Mouse (Mus musculus) cerebellum, adult 8-10 months (tissue): ENCODE data around the gene Slc6a2.

Experiments used
- DNase-seq: peaks from one replicate; pipeline ENCODE4 v3.0.0; 2022

The Slc6a2 gene

DNA sequence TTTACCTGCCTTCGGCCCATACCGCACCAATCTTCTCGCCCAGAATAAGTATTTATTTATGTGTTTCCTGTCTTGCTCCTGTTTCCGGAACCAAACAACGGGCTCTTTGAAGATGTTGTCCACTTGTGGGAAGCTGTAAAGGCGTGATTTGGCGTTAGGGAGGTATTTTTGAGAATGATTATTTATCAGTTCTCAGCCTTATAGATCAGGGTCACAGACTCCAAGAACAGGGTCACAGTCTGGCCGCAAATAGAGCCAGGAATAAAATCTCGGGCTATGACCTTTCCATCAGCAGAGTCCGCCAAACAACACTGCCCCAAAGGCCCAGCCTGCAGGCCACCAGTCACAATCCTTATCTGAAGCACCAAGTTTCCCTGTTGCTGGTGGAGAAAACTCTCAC is at the start of gene Slc6a2:
Gene Slc6a2 (plus strand): TSS at position 301 of the 400 bp plus-strand sequence.
- no peak for DNase-seq

DNA sequence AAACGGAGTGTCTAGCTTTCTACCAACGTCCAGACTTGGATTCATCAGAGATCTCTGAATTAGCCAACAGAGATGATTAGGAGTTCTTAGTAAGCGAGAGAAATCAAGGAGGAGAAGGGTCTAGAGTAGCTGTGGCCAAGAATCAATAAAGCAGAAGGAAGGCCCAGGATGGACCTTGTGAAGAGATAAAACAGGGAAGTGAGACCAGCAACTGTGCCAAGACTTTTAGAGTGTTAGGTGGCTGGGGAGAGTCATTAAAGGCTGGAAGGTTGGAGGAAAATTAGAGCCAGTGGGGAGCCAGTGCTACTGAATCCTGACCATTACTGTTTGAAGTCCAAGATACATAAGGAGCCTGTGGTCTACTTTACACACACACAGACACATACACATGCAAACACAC is 48.4 kb upstream of the Slc6a2 start:
- no peak for DNase-seq

DNA sequence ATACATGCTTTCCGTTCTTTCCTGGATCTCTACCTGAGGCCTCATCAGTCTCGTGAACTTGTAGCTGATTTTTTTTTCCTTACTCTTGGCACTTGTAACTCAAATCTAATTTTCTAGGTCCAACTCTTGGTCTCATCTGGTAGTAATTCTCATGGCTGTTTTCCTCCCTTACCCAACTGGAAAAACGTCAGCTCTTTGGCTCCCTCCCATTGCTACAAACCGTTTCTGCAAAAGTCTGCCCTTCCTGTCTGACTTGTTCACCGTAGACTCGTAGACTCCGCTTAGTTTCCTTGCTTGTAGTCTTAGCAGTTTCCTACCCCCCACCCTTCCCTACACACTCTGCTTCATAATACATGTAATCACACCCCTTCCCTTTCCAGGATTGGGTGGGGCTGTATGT is 46.5 kb upstream of the Slc6a2 start:
- no peak for DNase-seq

DNA sequence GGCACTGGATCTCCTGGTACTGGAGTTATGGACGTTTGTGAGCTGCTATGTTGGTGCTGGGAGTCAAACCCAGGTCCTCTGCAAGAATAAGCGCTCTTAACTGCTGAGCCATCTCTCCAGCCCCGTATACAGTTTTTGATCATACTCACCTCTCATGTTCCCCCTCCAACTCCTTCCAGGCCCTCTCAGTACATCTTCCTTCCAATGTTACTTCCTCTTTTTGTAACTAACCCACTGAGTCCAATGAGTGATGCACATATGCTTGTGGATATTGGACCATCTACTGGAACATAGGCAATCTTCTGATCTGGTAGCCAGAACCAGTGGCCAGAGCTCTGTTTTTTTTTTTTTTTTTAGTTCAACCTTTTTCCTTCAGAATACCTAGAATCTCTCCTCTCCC is 43.8 kb upstream of the Slc6a2 start:
- no peak for DNase-seq

DNA sequence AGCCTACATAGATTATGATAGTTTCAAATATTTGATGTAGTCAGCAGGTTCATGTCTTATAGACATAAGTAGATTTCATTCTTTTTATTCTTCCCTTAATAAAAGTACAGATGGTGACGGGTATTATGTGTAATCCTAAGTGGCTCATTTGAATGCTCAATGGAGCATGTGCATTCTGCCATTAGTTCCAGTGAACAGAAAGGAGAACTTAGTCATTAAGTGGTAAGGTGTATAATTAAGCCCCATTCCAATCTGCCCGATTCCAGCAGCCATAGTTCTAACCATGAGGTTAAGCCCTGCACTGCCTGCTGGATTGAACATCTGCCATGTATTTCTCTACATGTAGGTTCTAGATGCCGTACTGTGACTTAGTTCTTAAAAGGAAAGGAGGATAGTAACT is 38.1 kb upstream of the Slc6a2 start:
- no peak for DNase-seq

DNA sequence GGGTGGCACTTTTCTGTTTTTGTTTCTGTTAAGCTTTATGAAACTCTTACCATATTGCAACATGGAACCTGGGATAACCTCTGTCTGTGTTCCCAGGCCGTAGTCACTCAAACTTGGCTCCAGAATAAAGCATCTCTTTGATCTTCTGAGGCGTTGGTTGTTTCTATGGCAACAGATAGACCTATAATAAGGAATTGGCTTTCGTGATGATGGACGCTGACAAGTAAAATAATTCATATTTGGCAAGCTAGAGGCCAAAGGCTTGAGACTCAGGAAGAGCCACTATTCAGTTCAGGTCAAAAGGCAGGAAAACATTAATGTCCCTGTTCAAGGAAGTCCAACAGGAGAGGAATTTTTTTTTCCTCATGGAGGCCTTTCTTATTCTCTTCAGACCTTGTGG is 30.9 kb upstream of the Slc6a2 start:
- DNase-seq = no peak

GRCm38 (mm10) chr8:92938056-92938455 is 21.8 kb upstream of the Slc6a2 start:
- DNase-seq = no peak

DNA sequence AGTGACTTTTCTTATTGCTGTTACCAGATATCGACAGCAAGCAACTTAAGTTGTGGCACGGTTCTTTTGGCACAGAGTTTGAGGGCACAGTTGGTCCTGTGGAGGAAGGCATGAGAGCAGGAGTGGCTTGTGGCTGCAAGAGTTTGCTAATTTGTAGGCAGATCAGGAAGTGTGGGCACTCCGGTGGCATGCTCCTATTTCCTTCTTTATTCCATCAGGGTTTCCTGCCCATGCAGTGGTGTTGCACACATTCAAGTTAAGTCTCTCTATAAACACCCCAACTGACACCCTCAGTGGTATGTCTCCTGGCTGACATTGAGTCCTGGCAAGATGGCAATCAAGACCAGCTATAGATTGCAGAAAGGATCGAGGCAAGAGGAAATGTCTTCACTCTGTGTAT is 10.8 kb upstream of the Slc6a2 start:
- DNase-seq = no peak

DNA sequence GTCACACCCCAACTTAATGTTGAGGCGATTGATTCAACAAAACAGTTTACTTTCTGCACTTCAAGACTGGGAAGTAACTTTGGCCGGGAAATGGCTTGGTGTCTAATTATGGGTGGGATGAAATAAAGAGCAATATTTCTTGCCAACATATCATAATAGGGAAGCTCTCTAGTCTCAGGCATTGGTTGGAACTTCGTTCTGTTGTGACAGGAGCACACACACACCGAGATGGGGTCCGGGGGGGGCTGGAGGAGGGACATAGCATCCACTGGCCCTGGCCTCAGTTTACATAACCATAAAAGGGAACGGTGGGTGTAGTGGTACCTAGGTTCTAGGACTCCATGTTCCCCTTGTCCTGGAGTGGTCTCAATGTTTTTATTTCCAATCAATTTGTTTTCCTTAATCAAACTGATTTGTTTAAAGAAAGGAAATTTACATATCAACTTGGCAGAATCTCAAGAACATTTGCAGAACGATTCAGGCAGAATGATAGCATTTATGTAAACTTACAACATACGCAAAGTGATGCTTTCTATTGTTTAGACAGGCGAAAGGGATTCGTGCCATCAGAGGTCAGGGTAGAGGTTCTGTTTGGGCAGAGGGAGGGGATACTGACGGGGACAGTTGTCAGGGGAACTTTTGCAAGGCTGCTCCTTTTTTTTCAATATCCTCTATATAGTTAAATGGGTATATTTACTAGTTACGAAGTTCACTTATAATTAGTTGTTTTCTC is 9.1 kb upstream of the Slc6a2 start:
- no peak for DNase-seq

GRCm38 (mm10) chr8:92954044-92954443 is 5.8 kb upstream of the Slc6a2 start:
- DNase-seq = no peak

- no peak for DNase-seq
Measured at GRCm38 (mm10) chr8:92960451-92960911, 602 bp downstream of the Slc6a2 start.

DNA sequence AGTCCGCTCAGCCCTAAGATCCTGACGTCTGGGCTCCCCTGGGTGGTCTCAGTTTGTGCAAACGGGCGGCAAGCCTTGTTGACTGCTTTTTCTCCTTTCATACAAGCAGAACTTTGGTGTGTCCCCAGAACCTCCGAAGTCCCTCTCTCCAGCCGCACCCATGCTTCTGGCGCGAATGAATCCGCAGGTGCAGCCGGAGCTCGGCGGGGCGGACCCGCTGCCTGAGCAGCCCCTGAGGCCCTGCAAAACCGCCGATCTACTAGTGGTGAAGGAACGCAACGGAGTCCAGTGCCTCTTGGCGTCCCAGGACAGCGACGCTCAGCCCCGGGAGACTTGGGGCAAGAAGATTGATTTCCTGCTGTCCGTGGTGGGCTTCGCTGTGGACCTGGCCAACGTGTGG is 1.2 kb downstream of the Slc6a2 start:
- DNase-seq = no peak

- no peak for DNase-seq
Measured at GRCm38 (mm10) chr8:92964556-92964955, 4.7 kb downstream of the Slc6a2 start.

GRCm38 (mm10) chr8:92972949-92973348 is 13.1 kb downstream of the Slc6a2 start:
- DNase-seq = no peak

DNA sequence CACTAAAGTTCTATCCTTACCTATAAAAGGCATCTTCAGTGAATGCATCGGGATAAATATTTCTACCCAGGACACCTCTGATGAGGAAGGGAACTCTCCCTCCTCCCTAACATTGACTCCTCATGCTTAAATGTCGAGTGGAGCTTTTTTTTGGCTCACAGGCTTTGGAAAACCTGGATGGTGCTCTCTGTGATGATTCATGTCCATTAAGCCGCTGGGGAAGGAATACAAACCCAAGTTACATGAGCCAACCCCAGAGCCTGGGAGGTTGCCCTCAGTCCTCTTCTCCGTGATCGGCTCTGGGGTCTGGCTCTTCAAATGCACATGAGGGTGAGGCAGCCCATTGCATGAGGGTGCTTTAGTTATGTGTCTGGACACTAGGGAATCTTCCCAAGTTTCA is 16.8 kb downstream of the Slc6a2 start:
- DNase-seq = no peak

DNA sequence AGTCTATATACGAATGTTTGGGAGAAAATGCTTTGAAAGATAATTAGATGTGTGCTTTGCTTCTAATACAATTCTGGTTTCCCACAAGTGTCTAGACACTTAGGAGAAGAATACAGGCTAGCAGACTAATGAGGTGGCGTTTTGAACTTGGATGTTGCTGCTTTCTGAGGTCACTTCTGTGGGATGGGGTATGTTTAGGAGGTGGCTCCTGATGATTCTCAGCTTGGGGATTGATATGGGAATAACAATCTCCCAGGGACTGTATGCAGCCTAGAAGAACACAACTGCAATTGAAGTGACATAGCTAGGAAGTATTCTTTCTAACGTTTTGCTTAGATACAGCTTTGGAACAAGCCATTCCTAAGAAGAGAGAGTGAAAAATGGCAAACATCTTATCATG is 22.6 kb downstream of the Slc6a2 start:
- DNase-seq = no peak

- no peak for DNase-seq
Measured at GRCm38 (mm10) chr8:92984376-92984775, 24.5 kb downstream of the Slc6a2 start.

GRCm38 (mm10) chr8:92996840-92997239 is 37.0 kb downstream of the Slc6a2 start:
- no peak for DNase-seq

DNA sequence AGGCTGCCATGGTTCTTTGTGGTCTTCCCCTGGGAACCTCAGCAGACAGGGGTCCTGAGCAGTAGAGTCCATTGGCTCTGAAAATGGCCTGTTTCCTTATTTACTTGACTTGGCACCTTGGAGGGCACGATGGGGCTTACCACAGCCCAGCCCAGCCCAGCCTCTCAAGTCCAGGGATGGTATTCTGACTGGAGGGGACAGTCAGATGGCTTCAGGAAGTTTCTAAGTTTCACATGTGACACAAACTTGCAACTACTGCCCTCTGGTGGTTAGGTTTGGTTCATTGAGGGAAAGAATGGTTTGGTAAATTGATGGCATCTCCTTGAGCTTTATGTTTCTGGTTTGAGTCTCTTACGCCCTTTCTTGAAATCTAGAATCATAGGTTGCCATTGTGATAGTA is 38.7 kb downstream of the Slc6a2 start:
- DNase-seq = no peak

- peak; percentile 18 for DNase-seq
Measured at GRCm38 (mm10) chr8:93010286-93010685, 50.4 kb downstream of the Slc6a2 start.

DNA sequence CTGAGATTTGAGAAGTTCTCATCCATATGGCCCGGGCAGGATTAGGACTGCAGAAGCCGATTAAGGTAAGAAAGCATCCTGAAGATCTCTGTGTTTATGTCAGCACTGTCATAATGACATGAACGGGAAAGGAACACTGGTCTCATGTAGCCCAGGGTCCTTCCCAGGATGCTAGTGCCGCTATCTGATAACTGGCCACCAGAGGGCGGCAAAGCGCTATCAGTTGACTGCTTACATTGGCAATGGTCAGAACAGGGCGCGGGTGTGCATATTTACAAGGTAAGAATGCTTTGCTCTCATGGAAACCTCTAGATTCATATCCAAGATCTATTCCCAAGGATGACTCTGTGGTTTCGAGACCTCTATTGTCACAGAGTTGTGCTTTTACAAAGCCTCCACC is 51.6 kb downstream of the Slc6a2 start:
- peak; percentile 69 for DNase-seq

GRCm38 (mm10) chr8:93012226-93012625 is 52.3 kb downstream of the Slc6a2 start:
- DNase-seq = no peak

DNA sequence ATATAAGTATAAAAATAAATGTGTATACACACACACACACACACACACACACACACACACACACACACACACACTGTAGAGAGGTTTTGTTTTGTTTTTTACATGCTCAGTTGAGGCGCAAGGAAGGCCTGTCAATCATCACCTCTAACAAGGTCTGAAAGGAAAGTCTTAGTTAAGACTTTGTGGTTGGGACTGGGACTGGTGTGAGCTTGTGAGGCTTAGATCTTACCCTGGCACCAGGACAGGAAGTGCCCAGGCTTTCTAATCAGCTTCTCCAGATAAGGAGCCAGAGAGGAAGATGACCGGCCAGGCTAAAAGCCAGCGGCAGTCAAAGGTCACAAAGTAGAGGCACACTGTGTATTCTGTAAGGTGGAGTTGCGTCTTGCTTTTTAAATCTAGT is 54.4 kb downstream of the Slc6a2 start:
- no peak for DNase-seq

GRCm38 (mm10) chr8:93021738-93022137 is 61.9 kb downstream of the Slc6a2 start:
- no peak for DNase-seq

DNA sequence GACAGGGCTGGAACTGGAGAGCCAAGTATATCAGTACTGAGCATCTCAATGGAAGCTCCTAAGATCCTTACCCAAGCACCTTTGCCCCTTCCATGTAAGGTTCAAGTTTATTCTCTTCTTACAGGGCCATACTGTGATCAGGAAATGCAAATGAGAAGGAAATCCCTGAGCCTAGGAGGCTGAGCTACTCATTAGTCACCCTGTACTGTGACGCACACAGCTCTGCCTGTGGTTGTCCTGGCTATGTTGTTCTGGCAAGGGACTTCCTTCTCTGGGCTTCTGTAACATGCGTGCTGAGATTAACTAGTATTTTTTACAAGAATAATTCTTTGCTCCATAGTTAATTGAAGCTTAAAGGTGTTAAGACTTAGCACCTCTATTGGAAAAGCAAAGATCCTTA is 70.8 kb downstream of the Slc6a2 start:
- no peak for DNase-seq
